Mouse (Mus musculus): ENCODE results near the gene Tmem236.

DNA sequence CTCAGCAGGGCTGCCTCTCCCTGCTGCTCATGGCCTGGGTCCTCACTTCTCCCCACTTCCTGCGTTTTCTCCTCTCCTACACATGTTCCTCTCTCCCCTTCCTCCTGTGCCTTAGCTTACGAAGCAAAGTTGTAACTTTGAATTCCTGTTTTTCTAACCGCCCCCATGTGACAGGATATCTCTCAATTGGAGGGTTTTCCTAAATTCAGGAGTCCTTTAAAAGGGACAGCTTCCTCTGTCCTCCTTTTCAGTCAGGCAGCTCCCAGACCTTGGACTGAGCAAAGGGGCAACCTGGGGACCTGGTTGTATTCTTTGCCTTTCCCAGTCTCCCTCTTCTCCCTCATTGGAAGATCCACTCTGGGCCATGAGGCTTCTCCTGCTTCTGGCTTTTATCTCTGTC is 54.8 kb downstream of the Tmem236 start, which contains the start of gene Mrc1:
- TF ChIP-seq POLR2A (IDR thresholded peaks at IDR 0.05; ENCODE audit: insufficient read depth, low read depth, low read length): no peak
- no peak for TF ChIP-seq CTCF (IDR thresholded peaks at IDR 0.05; ENCODE audit: insufficient read depth, low read depth, low read length)
